Mouse (Mus musculus): ENCODE results near the gene Fmnl2. TPM values are rescaled to one million over a fixed set of nuclear protein-coding genes. Genes with fewer than 3 reads are reported as not detected.
A peak's percentile ranks its signal among the peaks of the same experiment; 100 is the strongest.

Fmnl2 gene
- polyA plus RNA-seq, 1 experiment from 2014 or later, result 1.8 TPM

DNA sequence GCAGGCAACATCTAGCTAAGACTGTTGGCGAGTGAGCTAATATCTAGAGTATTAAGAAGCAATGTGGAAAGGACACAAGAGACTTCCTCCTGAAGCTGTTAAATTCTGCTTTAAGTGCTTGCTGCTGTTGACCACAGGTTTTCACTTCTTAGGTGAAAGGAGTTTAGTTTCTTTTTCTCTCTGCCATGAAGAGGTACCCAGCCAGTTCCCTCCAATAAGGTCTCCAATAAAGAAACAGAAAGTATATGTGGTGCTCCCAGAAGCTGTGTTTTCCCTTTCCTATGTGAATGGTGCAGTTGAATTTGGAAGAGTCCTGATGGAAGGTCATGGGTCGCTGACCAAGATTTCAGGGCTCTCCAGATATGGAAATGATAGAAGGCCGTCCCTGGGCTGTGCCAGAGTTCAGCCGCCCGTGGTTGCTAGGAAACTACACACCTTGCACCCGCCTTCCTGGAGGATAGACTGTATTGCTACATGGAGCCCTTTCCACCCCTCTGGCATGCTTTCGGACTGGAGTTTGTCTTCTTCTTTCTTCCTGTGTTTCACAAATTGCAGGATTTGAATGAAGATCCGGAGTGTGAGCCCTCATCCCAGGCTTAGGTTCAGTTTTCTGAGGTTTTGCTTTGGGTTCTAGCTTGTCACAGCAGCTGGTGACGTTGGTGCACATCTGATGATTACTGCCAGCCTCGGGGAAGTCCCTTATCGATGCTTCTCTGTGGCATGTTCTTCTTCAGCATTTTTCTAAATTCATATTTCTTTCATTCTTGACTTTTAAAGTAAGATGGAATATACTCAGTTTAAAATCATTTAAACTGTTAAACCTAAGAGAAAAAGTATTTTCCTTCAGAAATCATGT is 244.5 kb downstream of the Fmnl2 start:
- H3K36me3 ChIP-seq (ENCODE audit: control insufficient read depth, insufficient read depth, low read length), result no peaks in the 10 kb centered on the region
- no peak overlapping the region for H3K4me2 ChIP-seq (ENCODE audit: low read depth, low read length)
- H3K9me3 ChIP-seq (ENCODE audit: control insufficient read depth, low read length), result no peaks in the 10 kb centered on the region
- 82% methylated on average over 11 of the region's 11 CpGs for WGBS
- no peak overlapping the region for H3K9ac ChIP-seq (ENCODE audit: low read depth, low read length)
- H3K27me3 ChIP-seq (replicated peaks; ENCODE audit: control insufficient read depth, insufficient read depth, low read length), result no peaks in the 10 kb centered on the region
- no peaks in the 10 kb centered on the region for H3K4me1 ChIP-seq (ENCODE audit: control insufficient read depth, insufficient read depth, low read length)
- H3K4me3 ChIP-seq (ENCODE audit: low read length), result no peak overlapping the region
- no peak overlapping the region for H3K27ac ChIP-seq (ENCODE audit: low read length)
- no peak for ATAC-seq

DNA sequence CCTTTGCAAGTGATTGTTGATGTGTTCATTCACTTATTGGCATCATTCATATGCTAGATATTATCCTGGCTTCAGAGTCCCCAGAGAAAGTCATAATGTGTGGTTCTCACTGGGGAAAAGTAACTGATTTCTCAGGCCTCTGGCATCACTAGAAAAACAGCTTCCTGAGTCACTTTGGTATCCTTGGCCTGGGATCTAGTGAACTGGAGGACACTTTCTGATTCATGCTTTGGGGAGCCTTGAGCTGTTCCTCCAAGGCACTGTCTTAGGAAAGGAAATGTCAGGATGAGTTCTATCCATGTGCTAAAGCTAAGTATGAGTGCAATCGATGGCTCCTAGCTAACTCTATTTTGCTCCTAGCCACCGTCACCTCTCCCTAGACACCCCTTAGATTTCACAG is 245.2 kb downstream of the Fmnl2 start:
- 96% methylated on average over 2 of the region's 2 CpGs for WGBS
- Histone ChIP-seq H3K4me1 (ENCODE audit: control insufficient read depth, insufficient read depth, low read length) (no peaks in the 10 kb centered on the region), H3K9me3 (ENCODE audit: control insufficient read depth, low read length) (no peaks in the 10 kb centered on the region), H3K4me2 (ENCODE audit: low read depth, low read length) (no peak overlapping the region), H3K9ac (ENCODE audit: low read depth, low read length) (no peak overlapping the region), H3K27me3 (replicated peaks; ENCODE audit: control insufficient read depth, insufficient read depth, low read length) (no peaks in the 10 kb centered on the region), H3K36me3 (ENCODE audit: control insufficient read depth, insufficient read depth, low read length) (no peaks in the 10 kb centered on the region), H3K4me3 (ENCODE audit: low read length) (no peak overlapping the region), H3K27ac (ENCODE audit: low read length) (no peak overlapping the region)
- no peak for ATAC-seq

DNA sequence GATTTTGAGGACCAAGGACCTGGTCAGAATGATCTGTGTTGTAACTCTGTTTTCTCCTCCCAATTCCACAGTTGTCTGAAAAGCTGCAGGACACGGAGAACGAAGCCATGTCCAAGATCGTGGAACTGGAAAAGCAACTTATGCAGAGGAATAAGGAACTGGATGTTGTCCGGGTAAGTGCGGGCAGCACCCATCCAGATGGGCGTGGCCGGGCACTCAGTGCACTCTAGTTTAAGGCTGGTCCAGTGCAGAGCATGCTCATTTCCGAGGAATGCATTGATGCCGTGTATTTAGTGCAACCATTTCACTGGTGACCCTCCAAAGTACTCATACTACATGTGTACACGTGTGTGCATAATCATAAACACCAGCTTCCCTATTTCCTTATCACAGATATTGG is 247.7 kb downstream of the Fmnl2 start:
- H3K4me2 ChIP-seq (ENCODE audit: low read depth, low read length), result no peak overlapping the region
- H3K27me3 ChIP-seq (replicated peaks; ENCODE audit: control insufficient read depth, insufficient read depth, low read length), result no peaks in the 10 kb centered on the region
- no peak overlapping the region for H3K4me3 ChIP-seq (ENCODE audit: low read length)
- no peak overlapping the region for H3K9ac ChIP-seq (ENCODE audit: low read depth, low read length)
- ATAC-seq, result no peak
- H3K9me3 ChIP-seq (ENCODE audit: control insufficient read depth, low read length), result no peaks in the 10 kb centered on the region
- no peaks in the 10 kb centered on the region for H3K36me3 ChIP-seq (ENCODE audit: control insufficient read depth, insufficient read depth, low read length)
- 88% methylated on average over 10 of the region's 10 CpGs for WGBS
- H3K27ac ChIP-seq (ENCODE audit: low read length), result no peak overlapping the region
- H3K4me1 ChIP-seq (ENCODE audit: control insufficient read depth, insufficient read depth, low read length), result no peaks in the 10 kb centered on the region

DNA sequence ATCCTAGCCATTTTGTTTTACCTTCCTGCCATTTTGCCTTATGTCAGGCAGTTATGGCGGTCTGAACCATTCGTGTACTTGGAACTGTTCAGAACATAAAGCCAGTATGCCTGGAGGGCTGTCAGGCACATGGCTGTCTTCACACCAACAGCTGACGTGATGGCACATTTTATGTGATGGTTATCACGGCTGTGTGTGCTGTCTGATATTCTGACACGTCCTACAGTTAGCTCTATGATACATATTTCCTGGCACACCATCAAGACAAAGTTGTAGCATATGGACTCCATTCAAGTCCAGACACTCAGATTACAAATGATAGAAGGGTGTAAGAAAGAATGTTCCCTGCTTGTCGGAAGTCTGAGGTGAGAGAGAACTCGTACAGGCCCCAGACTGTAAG is 248.4 kb downstream of the Fmnl2 start:
- no peak for ATAC-seq

DNA sequence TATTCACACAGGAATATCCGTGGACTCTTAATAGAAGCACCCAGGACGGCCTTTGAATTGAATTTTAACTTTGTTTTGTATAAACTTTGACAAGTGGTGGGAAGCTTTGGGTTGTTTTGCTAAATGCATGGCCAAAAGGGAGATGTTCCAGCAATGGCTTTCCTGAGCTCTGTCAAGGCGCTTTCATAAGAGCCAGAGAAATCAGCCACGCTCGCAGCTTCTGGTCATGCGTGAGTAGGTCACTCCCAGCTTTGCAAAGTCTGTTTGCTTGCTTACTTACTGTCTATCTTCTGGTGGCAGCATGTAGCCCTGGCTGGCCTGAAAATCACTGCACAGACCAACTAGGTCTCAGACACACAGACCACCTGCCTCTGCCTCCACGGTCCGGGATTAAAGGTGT is 248.8 kb downstream of the Fmnl2 start:
- Histone ChIP-seq H3K27me3 (replicated peaks; ENCODE audit: control insufficient read depth, insufficient read depth, low read length) (no peaks in the 10 kb centered on the region), H3K9me3 (ENCODE audit: control insufficient read depth, low read length) (no peaks in the 10 kb centered on the region), H3K4me2 (ENCODE audit: low read depth, low read length) (no peak overlapping the region), H3K9ac (ENCODE audit: low read depth, low read length) (no peak overlapping the region), H3K4me3 (ENCODE audit: low read length) (no peak overlapping the region), H3K4me1 (ENCODE audit: control insufficient read depth, insufficient read depth, low read length) (no peaks in the 10 kb centered on the region), H3K36me3 (ENCODE audit: control insufficient read depth, insufficient read depth, low read length) (no peaks in the 10 kb centered on the region), H3K27ac (ENCODE audit: low read length) (no peak overlapping the region)
- WGBS, result 91% methylated on average over 8 of the region's 8 CpGs
- no peak for ATAC-seq

More for the DNA sequence above, 248.4 kb downstream of the Fmnl2 start:
- Histone ChIP-seq H3K4me1 (ENCODE audit: control insufficient read depth, insufficient read depth, low read length) (no peaks in the 10 kb centered on the region), H3K36me3 (ENCODE audit: control insufficient read depth, insufficient read depth, low read length) (no peaks in the 10 kb centered on the region), H3K9ac (ENCODE audit: low read depth, low read length) (no peak overlapping the region), H3K4me3 (ENCODE audit: low read length) (no peak overlapping the region), H3K27ac (ENCODE audit: low read length) (no peak overlapping the region), H3K4me2 (ENCODE audit: low read depth, low read length) (no peak overlapping the region), H3K27me3 (replicated peaks; ENCODE audit: control insufficient read depth, insufficient read depth, low read length) (no peaks in the 10 kb centered on the region), H3K9me3 (ENCODE audit: control insufficient read depth, low read length) (no peaks in the 10 kb centered on the region)
- 79% methylated on average over 7 of the region's 7 CpGs for WGBS

DNA sequence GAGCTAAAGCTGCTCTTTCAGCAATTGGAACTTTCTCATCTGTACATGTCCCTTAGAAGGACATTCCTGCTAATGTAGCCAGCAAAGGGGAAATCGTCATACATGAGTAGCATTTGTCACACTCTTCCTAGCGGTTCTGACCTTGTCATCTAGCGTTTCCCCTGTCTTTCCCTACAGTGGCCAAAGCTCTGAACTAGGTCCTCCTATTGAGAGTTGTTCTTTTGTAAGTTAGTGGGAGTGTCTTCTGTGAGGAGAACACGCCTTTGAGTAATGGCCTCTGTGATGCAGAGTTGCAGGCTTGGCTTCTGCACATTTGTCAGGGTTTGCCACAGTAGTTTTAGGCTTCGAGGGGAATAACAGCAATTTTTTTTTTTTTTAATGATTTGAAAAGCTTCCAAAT is 250.9 kb downstream of the Fmnl2 start:
- no peak overlapping the region for H3K9ac ChIP-seq (ENCODE audit: low read depth, low read length)
- no peak for ATAC-seq
- H3K9me3 ChIP-seq (ENCODE audit: control insufficient read depth, low read length), result no peaks in the 10 kb centered on the region
- no peak overlapping the region for H3K27ac ChIP-seq (ENCODE audit: low read length)
- H3K4me1 ChIP-seq (ENCODE audit: control insufficient read depth, insufficient read depth, low read length), result no peaks in the 10 kb centered on the region
- no peaks in the 10 kb centered on the region for H3K36me3 ChIP-seq (ENCODE audit: control insufficient read depth, insufficient read depth, low read length)
- no peak overlapping the region for H3K4me3 ChIP-seq (ENCODE audit: low read length)
- H3K27me3 ChIP-seq (replicated peaks; ENCODE audit: control insufficient read depth, insufficient read depth, low read length), result no peaks in the 10 kb centered on the region
- WGBS, result 78% methylated on average over 5 of the region's 5 CpGs
- H3K4me2 ChIP-seq (ENCODE audit: low read depth, low read length), result no peak overlapping the region

DNA sequence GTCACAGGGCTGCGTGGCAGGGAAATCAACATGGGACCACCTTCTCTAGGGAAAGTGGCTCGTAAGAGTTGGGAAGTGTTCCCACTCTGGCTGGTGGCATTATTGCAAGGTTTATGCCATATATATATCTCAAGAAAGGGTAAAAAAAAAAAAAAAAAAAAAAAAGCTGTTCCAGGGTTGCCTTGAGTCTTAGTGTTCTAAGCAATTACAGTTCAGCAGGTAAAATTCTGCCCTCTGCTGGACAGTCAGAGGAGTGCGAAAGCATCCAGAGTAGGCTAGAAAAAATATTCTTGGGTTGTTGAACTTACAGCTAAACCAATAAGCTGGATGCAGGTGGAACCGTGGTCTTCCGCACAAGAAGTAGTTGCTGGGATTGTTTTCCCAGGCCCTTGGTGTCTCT is 264.1 kb downstream of the Fmnl2 start:
- Histone ChIP-seq H3K9me3 (ENCODE audit: control insufficient read depth, low read length) (no peaks in the 10 kb centered on the region), H3K27ac (ENCODE audit: low read length) (no peak overlapping the region), H3K9ac (ENCODE audit: low read depth, low read length) (no peak overlapping the region), H3K36me3 (ENCODE audit: control insufficient read depth, insufficient read depth, low read length) (no peaks in the 10 kb centered on the region; the same call in 1 of the 2 replicates), H3K27me3 (replicated peaks; ENCODE audit: control insufficient read depth, insufficient read depth, low read length) (no peaks in the 10 kb centered on the region), H3K4me1 (ENCODE audit: control insufficient read depth, insufficient read depth, low read length) (no peaks in the 10 kb centered on the region), H3K4me3 (ENCODE audit: low read length) (no peak overlapping the region), H3K4me2 (ENCODE audit: low read depth, low read length) (no peak overlapping the region)
- ATAC-seq, result no peak
- 69% methylated on average over 5 of the region's 5 CpGs for WGBS

DNA sequence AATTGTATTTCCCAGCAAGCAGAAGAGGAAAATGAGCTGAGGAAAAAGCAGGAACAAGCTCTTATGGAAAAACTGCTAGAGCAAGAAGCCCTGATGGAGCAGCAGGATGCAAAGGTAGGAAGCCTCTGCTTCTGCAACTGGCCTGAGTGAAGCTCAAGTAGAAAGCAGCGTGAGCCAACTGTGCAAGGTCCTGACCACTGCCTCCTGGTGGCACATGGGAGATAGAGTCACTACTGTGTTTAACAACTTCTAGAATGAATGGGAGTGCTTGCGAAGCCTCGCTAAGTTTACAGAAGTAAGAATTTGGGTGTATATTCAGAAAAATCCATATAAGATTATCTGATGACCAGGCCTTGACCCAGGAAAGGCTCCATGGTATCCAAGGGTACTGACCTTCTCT is 268.3 kb downstream of the Fmnl2 start:
- H3K4me1 ChIP-seq (ENCODE audit: control insufficient read depth, insufficient read depth, low read length), result no peaks in the 10 kb centered on the region
- no peak overlapping the region for H3K4me2 ChIP-seq (ENCODE audit: low read depth, low read length)
- WGBS, result 88% methylated on average over 3 of the region's 3 CpGs
- ATAC-seq, result no peak
- H3K27ac ChIP-seq (ENCODE audit: low read length), result no peak overlapping the region
- no peaks in the 10 kb centered on the region for H3K36me3 ChIP-seq (ENCODE audit: control insufficient read depth, insufficient read depth, low read length)
- no peaks in the 10 kb centered on the region for H3K27me3 ChIP-seq (replicated peaks; ENCODE audit: control insufficient read depth, insufficient read depth, low read length)
- H3K4me3 ChIP-seq (ENCODE audit: low read length), result no peak overlapping the region
- H3K9ac ChIP-seq (ENCODE audit: low read depth, low read length), result no peak overlapping the region
- H3K9me3 ChIP-seq (ENCODE audit: control insufficient read depth, low read length), result no peaks in the 10 kb centered on the region

DNA sequence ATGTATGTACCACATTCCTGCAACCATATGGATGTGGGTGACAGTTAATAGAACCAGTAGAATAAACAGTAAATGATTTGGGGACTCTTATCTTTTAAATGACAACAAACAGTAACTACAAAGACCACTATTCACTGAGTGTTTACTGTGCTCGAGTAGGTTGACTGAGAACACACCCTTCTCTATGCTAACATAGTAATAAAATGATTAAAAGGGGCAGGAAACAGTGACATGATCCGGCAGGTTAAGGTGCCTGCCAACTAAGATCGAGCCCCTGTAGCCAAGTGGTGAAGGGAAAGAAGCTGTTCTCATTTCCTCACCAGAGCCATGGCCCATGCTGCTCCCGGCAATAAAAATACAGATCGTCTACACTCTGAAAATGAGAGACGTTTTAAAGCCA is 271.4 kb downstream of the Fmnl2 start:
- Histone ChIP-seq H3K36me3 (ENCODE audit: control insufficient read depth, insufficient read depth, low read length) (no peaks in the 10 kb centered on the region; the same call in 1 of the 2 replicates), H3K4me2 (ENCODE audit: low read depth, low read length) (no peak overlapping the region), H3K9ac (ENCODE audit: low read depth, low read length) (no peak overlapping the region), H3K27ac (ENCODE audit: low read length) (no peak overlapping the region), H3K9me3 (ENCODE audit: control insufficient read depth, low read length) (no peaks in the 10 kb centered on the region), H3K4me1 (ENCODE audit: control insufficient read depth, insufficient read depth, low read length) (no peaks in the 10 kb centered on the region), H3K27me3 (replicated peaks; ENCODE audit: control insufficient read depth, insufficient read depth, low read length) (no peaks in the 10 kb centered on the region), H3K4me3 (ENCODE audit: low read length) (no peak overlapping the region)
- peak; percentile 77 for ATAC-seq
- 45% methylated on average over 6 of the region's 6 CpGs for WGBS

DNA sequence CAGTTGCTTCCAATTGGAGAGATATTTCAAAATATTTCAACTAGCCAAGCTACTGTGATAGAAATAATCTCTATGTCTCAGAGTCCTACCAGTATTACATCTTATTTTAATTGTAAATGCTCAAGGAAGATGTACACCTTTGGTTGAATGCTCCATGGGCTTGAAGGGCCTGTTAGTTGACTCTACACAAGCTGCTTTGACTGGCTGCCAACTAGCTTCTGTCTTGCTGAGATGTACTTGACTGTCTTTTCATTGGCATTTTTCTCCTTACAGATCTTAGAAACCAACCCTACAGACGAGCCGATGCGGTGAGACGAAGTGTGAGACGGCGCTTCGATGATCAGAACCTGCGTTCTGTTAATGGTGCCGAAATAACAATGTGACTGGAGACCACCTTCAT is 273.9 kb downstream of the Fmnl2 start:
- Histone ChIP-seq H3K9ac (ENCODE audit: low read depth, low read length) (no peak overlapping the region), H3K9me3 (ENCODE audit: control insufficient read depth, low read length) (no peaks in the 10 kb centered on the region), H3K27ac (ENCODE audit: low read length) (no peak overlapping the region), H3K4me3 (ENCODE audit: low read length) (no peak overlapping the region), H3K4me1 (ENCODE audit: control insufficient read depth, insufficient read depth, low read length) (no peaks in the 10 kb centered on the region), H3K36me3 (ENCODE audit: control insufficient read depth, insufficient read depth, low read length) (no peaks in the 10 kb centered on the region; the same call in 1 of the 2 replicates), H3K4me2 (ENCODE audit: low read depth, low read length) (no peak overlapping the region), H3K27me3 (replicated peaks; ENCODE audit: control insufficient read depth, insufficient read depth, low read length) (no peaks in the 10 kb centered on the region)
- 98% methylated on average over 9 of the region's 9 CpGs for WGBS
- no peak for ATAC-seq
